Mouse (Mus musculus): Measurements from ENCODE around the gene Htra1.

- TF ChIP-seq CTCF (IDR thresholded peaks at IDR 0.05; ENCODE audit: control insufficient read depth, insufficient read depth, insufficient read length): no peak
- no peak for TF ChIP-seq CEBPB (IDR thresholded peaks at IDR 0.05; ENCODE audit: low read depth)
Measured at GRCm38 (mm10) chr7:130897201-130897600, 38.7 kb upstream of the Htra1 start.
